Mouse (Mus musculus) brain, embryonic 14.5 days (tissue): ENCODE data around the gene Pusl1.

Experiments
- CTCF ChIP-seq: fragments of 200-500 bp; IDR thresholded peaks from 2 replicates; pipeline ENCODE4 v1.5.1; 2012; ENCODE audit warnings: inconsistent platforms, mild to moderate bottlenecking, moderate library complexity, borderline replicate concordance; ENCODE audit not compliant: insufficient read depth, insufficient read length; ENCODE audit errors: extremely low read depth
- POLR2A ChIP-seq: fragments of 200-500 bp; IDR thresholded peaks from 2 replicates; pipeline ENCODE4 v1.6.1; 2012; ENCODE audit warnings: mild to moderate bottlenecking, inconsistent platforms, borderline replicate concordance; ENCODE audit not compliant: poor library complexity, insufficient read depth, insufficient read length, severe bottlenecking; ENCODE audit errors: extremely low read depth

- TF ChIP-seq POLR2A (no peak), CTCF (no peak)
Observed at GRCm38 (mm10) chr4:155896461-155896860, 4.9 kb upstream of the Pusl1 start.
